Mouse (Mus musculus) stomach, embryonic 14.5 days (tissue): ENCODE measurements at regions not wholly inside any gene's neighbourhood (a gene's known extent, or its start where the extent isn't known, plus 50 kb on each side); places are given as distances from the start of the nearest gene placed in this dataset.
"Not testable (repeated sequence)": the region's sequence is repeated elsewhere in the genome, so short reads cannot be mapped to it uniquely, and the experiment has no call there.

ENCODE experiments used
- ATAC-seq: fragments of 200-750 bp; cut with Nextera tagmentation; 2 replicates; pipeline ENCODE4 v1.8.0; 2017; ENCODE audit warnings: low read depth, moderate TSS enrichment; ENCODE audit not compliant: insufficient number of reproducible peaks, insufficient read depth, low FRiP score
- H3K27ac ChIP-seq: fragments of 300-500 bp; sonication (generic); 2 replicates; pipeline ENCODE4 v1.5.1; 2014; ENCODE audit warnings: mild to moderate bottlenecking, low read length, moderate library complexity, mixed read lengths
- H3K27me3 ChIP-seq: fragments of 300-500 bp; sonication (generic); 2 replicates; pipeline ENCODE4 v1.6.1; 2014; ENCODE audit warnings: low read length, control low read depth, mixed read lengths; ENCODE audit not compliant: control insufficient read depth, insufficient read depth
- H3K36me3 ChIP-seq: fragments of 300-500 bp; sonication (generic); 2 replicates; pipeline ENCODE4 v1.6.1; 2014; ENCODE audit warnings: mild to moderate bottlenecking, control low read depth, low read length, moderate library complexity, mixed read lengths; ENCODE audit not compliant: control insufficient read depth, insufficient read depth
- H3K4me1 ChIP-seq: fragments of 300-500 bp; sonication (generic); 2 replicates; pipeline ENCODE4 v1.6.1; 2014; ENCODE audit warnings: low read length, control low read depth, mixed read lengths; ENCODE audit not compliant: control insufficient read depth, insufficient read depth
- H3K4me2 ChIP-seq: fragments of 300-500 bp; sonication (generic); replicated peaks from 2 replicates; pipeline ENCODE4 v1.6.1; 2014; ENCODE audit warnings: low read depth, low read length, control low read depth
- H3K4me3 ChIP-seq: fragments of 300-500 bp; sonication (generic); 2 replicates; pipeline ENCODE4 v1.5.1; 2014; ENCODE audit warnings: low read depth, low read length, control low read depth
- H3K9ac ChIP-seq: fragments of 300-500 bp; sonication (generic); replicated peaks from 2 replicates; pipeline ENCODE4 v1.6.1; 2014; ENCODE audit warnings: low read depth, mild to moderate bottlenecking, control low read depth, low read length, moderate library complexity, mixed read lengths
- H3K9me3 ChIP-seq: fragments of 300-500 bp; sonication (generic); 2 replicates; pipeline ENCODE4 v1.6.1; 2016; ENCODE audit warnings: low read depth, low read length, control low read depth; ENCODE audit not compliant: control insufficient read depth
- WGBS: fragments of 180-500 bp; shearing (Covaris S2); extraction: QIAGEN DNeasy Blood & Tissue Kit; methylation state at CpG from one replicate; pipeline ENCODE4 v1.1.7; 2014; 5-methylcytosine and 5-hydroxymethylcytosine counted together

GRCm38 (mm10) chr16:30806206-30806605 lies 206.7 kb downstream of the Fam43a start:
- WGBS: 80% methylated on average over 4 of the region's 4 CpGs
- H3K9ac ChIP-seq, H3K9me3 ChIP-seq, H3K4me3 ChIP-seq, H3K27me3 ChIP-seq, H3K27ac ChIP-seq, H3K4me1 ChIP-seq, ATAC-seq, H3K4me2 ChIP-seq, H3K36me3 ChIP-seq: not testable (repeated sequence)

- Histone ChIP-seq H3K27ac (0 out of 2 replicates have a peak overlapping the region, but pooled peaks have one; percentile 15), H3K9me3 (no peaks in the 10 kb centered on the region), H3K36me3 (no peaks in the 10 kb centered on the region), H3K9ac (no peak overlapping the region), H3K4me1 (peaks cover 34% of the 10 kb centered on the region), H3K4me3 (no peak overlapping the region), H3K4me2 (no peak overlapping the region), H3K27me3 (no peaks in the 10 kb centered on the region)
- peak; percentile 55; the same call in 1 of the 2 replicates for ATAC-seq
- WGBS: 18% methylated on average over 5 of the region's 5 CpGs
Observed at GRCm38 (mm10) chr16:30818541-30819120, 219.1 kb downstream of the Fam43a start.

- no peak for ATAC-seq
- Histone ChIP-seq H3K27ac (no peak overlapping the region), H3K9me3 (no peaks in the 10 kb centered on the region)
Observed at GRCm38 (mm10) chr16:30819342-30819741, 219.8 kb downstream of the Fam43a start.

GRCm38 (mm10) chr16:30820234-30820633 lies 220.7 kb downstream of the Fam43a start:
- H3K36me3 ChIP-seq: no peaks in the 10 kb centered on the region
- H3K4me1 ChIP-seq: peaks cover 34% of the 10 kb centered on the region
- no peak overlapping the region for H3K27ac ChIP-seq
- H3K9ac ChIP-seq: no peak overlapping the region
- no peaks in the 10 kb centered on the region for H3K9me3 ChIP-seq
- H3K4me3 ChIP-seq: no peak overlapping the region
- H3K4me2 ChIP-seq: no peak overlapping the region
- no peaks in the 10 kb centered on the region for H3K27me3 ChIP-seq
- no peak for ATAC-seq
- WGBS: 100% methylated on average over 2 of the region's 3 CpGs

More at GRCm38 (mm10) chr16:30819342-30819741, 219.8 kb downstream of the Fam43a start:
- Histone ChIP-seq H3K27me3 (no peaks in the 10 kb centered on the region), H3K4me2 (no peak overlapping the region), H3K4me3 (no peak overlapping the region), H3K9ac (no peak overlapping the region), H3K4me1 (peaks cover 34% of the 10 kb centered on the region), H3K36me3 (no peaks in the 10 kb centered on the region)
- 76% methylated on average over 4 of the region's 4 CpGs for WGBS

DNA sequence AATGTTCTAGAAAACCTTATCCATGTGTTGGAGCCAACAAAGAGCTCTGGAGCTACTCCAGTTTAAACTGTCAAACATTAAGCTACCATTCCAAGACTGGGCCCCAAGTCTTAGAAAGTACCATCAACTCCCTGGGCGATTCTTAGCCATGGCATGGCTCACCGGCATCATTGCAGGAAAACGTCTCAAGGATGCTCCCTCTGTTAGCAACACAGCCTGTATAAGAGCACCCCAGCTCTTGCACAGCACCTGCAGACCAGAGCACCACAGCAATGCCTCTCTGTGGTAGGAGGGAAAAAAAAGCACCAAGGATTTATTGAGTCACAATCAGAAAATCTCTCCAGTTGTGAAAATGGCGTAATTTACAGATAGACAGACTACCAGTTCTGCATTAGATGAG lies 221.2 kb downstream of the Fam43a start:
- Histone ChIP-seq H3K4me3 (no peak overlapping the region), H3K27me3 (no peaks in the 10 kb centered on the region), H3K9me3 (no peaks in the 10 kb centered on the region), H3K4me1 (peaks cover 34% of the 10 kb centered on the region), H3K9ac (no peak overlapping the region), H3K36me3 (no peaks in the 10 kb centered on the region), H3K27ac (peak overlapping the region; percentile 59; the same call in 1 of the 2 replicates), H3K4me2 (peak overlapping the region; percentile 24)
- WGBS: 76% methylated on average over 4 of the region's 4 CpGs
- no peak for ATAC-seq

- 7% methylated on average over 17 of the region's 17 CpGs for WGBS
- Histone ChIP-seq H3K4me3 (no peak overlapping the region), H3K27ac (peak overlapping the region; percentile 59; the same call in 1 of the 2 replicates), H3K36me3 (no peaks in the 10 kb centered on the region), H3K9ac (no peak overlapping the region), H3K27me3 (no peaks in the 10 kb centered on the region), H3K4me2 (peak overlapping the region; percentile 24), H3K9me3 (no peaks in the 10 kb centered on the region), H3K4me1 (peaks cover 34% of the 10 kb centered on the region)
- ATAC-seq: peak; percentile 73
Observed at GRCm38 (mm10) chr16:30821191-30821910, 221.8 kb downstream of the Fam43a start.

GRCm38 (mm10) chr16:30821911-30822578 lies 222.5 kb downstream of the Fam43a start:
- WGBS: 34% methylated on average over 13 of the region's 13 CpGs
- Histone ChIP-seq H3K9me3 (no peaks in the 10 kb centered on the region), H3K4me1 (peaks cover 34% of the 10 kb centered on the region), H3K27me3 (no peaks in the 10 kb centered on the region), H3K36me3 (no peaks in the 10 kb centered on the region), H3K4me3 (no peak overlapping the region), H3K4me2 (peak overlapping the region; percentile 24; the same call in 1 of the 2 replicates), H3K27ac (peak overlapping the region; percentile 40; the same call in 1 of the 2 replicates), H3K9ac (no peak overlapping the region)
- no peak for ATAC-seq

GRCm38 (mm10) chr16:30826128-30826527 lies 226.6 kb downstream of the Fam43a start:
- H3K27me3 ChIP-seq: no peaks in the 10 kb centered on the region
- no peak overlapping the region for H3K9ac ChIP-seq
- no peak for ATAC-seq
- H3K27ac ChIP-seq: no peak overlapping the region
- no peak overlapping the region for H3K4me2 ChIP-seq
- H3K9me3 ChIP-seq: no peaks in the 10 kb centered on the region
- H3K36me3 ChIP-seq: no peaks in the 10 kb centered on the region
- peaks cover 21% of the 10 kb centered on the region for H3K4me1 ChIP-seq
- WGBS: 47% methylated on average over 3 of the region's 3 CpGs
- H3K4me3 ChIP-seq: no peak overlapping the region
